Comparison of ENCODE assay signal across 9 mouse cellular contexts in genomic region chr2:90903398-90903797, GRCm38 (mm10). TPM values are rescaled to one million over a fixed set of nuclear protein-coding genes. Genes with fewer than 3 reads are reported as not detected.
DNase-seq lines count a peak whose midpoint lies in the region; ATAC-seq and TF ChIP-seq lines count a peak whose summit lies in the region.
"Had no signal": no experiment of that assay in that cellular context is flagged by ENCODE, and none has a peak within 500 bp of the region (broad histone marks: within the 10 kb centered on the region; RNA-seq: fewer than 3 reads in every experiment).

No protein-coding gene starts in this region.

- H3K27ac ChIP-seq in lung, postnatal 0 days (ENCODE audit: low read length), result peak overlapping the region; percentile 91; the same call in 1 of the 2 replicates
- peak overlapping the region; percentile 98 for H3K27ac ChIP-seq in forebrain, embryonic 10.5 days
- no peak overlapping the region for H3K27ac ChIP-seq in limb, embryonic 13.5 days
- no peak overlapping the region for H3K27ac ChIP-seq in stomach, embryonic 14.5 days (ENCODE audit: low read length)

- 0 out of 2 replicates have a peak, but pooled peaks have one; percentile 41 for ATAC-seq in lung, postnatal 0 days
- no peak for ATAC-seq in limb, embryonic 13.5 days (ENCODE audit: low FRiP score, low read depth)
- ATAC-seq in stomach, embryonic 14.5 days (ENCODE audit: insufficient number of reproducible peaks, insufficient read depth, low FRiP score, low read depth), result no peak

- TF ChIP-seq EP300 in lung, postnatal 0 days (IDR thresholded peaks at IDR 0.05), result no peak

- H3K4me1 ChIP-seq in lung, postnatal 0 days (ENCODE audit: insufficient read depth, low read depth, low read length), result peaks cover 11% of the 10 kb centered on the region; the same call in 1 of the 2 replicates
- peaks cover 38% of the 10 kb centered on the region for H3K4me1 ChIP-seq in forebrain, embryonic 10.5 days
- H3K4me1 ChIP-seq in limb, embryonic 13.5 days, result peaks cover 30% of the 10 kb centered on the region
- H3K4me1 ChIP-seq in stomach, embryonic 14.5 days (ENCODE audit: control insufficient read depth, insufficient read depth, low read length), result peaks cover 6% of the 10 kb centered on the region; the same call in 1 of the 2 replicates

- peak overlapping the region; percentile 93; the same call in 1 of the 2 replicates for H3K4me3 ChIP-seq in lung, postnatal 0 days (ENCODE audit: low read depth, low read length)
- peak overlapping the region; percentile 96 for H3K4me3 ChIP-seq in forebrain, embryonic 10.5 days
- peak overlapping the region; percentile 85 for H3K4me3 ChIP-seq in limb, embryonic 13.5 days
- peak overlapping the region; percentile 90 for H3K4me3 ChIP-seq in stomach, embryonic 14.5 days (ENCODE audit: low read depth, low read length)

- no peak for TF ChIP-seq CTCF in lung, postnatal 0 days (IDR thresholded peaks at IDR 0.05)

- no peaks in the 10 kb centered on the region for H3K36me3 ChIP-seq in lung, postnatal 0 days (ENCODE audit: insufficient read depth, low read length)
- H3K36me3 ChIP-seq in forebrain, embryonic 10.5 days (replicated peaks), result peaks cover 72% of the 10 kb centered on the region
- peaks cover 58% of the 10 kb centered on the region for H3K36me3 ChIP-seq in limb, embryonic 13.5 days
- H3K36me3 ChIP-seq in stomach, embryonic 14.5 days (ENCODE audit: control insufficient read depth, insufficient read depth, low read length), result peaks cover 29% of the 10 kb centered on the region

- H3K9me3 ChIP-seq in lung, postnatal 0 days (ENCODE audit: low read length), result no peaks in the 10 kb centered on the region
- no peaks in the 10 kb centered on the region for H3K9me3 ChIP-seq in forebrain, embryonic 10.5 days
- no peaks in the 10 kb centered on the region for H3K9me3 ChIP-seq in limb, embryonic 13.5 days
- no peaks in the 10 kb centered on the region for H3K9me3 ChIP-seq in stomach, embryonic 14.5 days (ENCODE audit: control insufficient read depth, low read depth, low read length)

- H3K4me2 ChIP-seq in lung, postnatal 0 days (replicated peaks; ENCODE audit: low read depth, low read length), result peak overlapping the region; percentile 74
- peak overlapping the region; percentile 80 for H3K4me2 ChIP-seq in limb, embryonic 13.5 days (replicated peaks)
- H3K4me2 ChIP-seq in stomach, embryonic 14.5 days (replicated peaks; ENCODE audit: low read depth, low read length), result peak overlapping the region; percentile 52

- no peak overlapping the region for H3K9ac ChIP-seq in lung, postnatal 0 days (replicated peaks; ENCODE audit: low read depth)
- H3K9ac ChIP-seq in limb, embryonic 13.5 days, result peak overlapping the region; percentile 93
- H3K9ac ChIP-seq in stomach, embryonic 14.5 days (replicated peaks; ENCODE audit: low read depth, low read length), result peak overlapping the region; percentile 97; the same call in 1 of the 2 replicates

- peak; percentile 77 for DNase-seq in lung, postnatal 0 days (ENCODE audit: low spot score)
- DNase-seq in lung, postnatal 14 days, result no peak
- DNase-seq in forebrain, embryonic 10.5 days (ENCODE audit: extremely low spot score, low spot score), result no peak
- no peak for DNase-seq in frontal cortex, adult 2 months (ENCODE audit: extremely low spot score in 1 of 2, low spot score in 1 of 2)
- DNase-seq in frontal cortex, postnatal 14 days (ENCODE audit: low spot score in 2 of 2), result no peak
- no peak for DNase-seq in layer of hippocampus, adult 9-10 months (ENCODE audit: low spot score)
- DNase-seq: thymus, postnatal 14 days had no signal

- 54% methylated on average over 2 of the region's 2 CpGs for WGBS in lung, postnatal 0 days
- 90% methylated on average over 2 of the region's 2 CpGs for WGBS in forebrain, embryonic 10.5 days
- 92% methylated on average over 2 of the region's 2 CpGs for WGBS in limb, embryonic 13.5 days
- 77% methylated on average over 2 of the region's 2 CpGs for WGBS in stomach, embryonic 14.5 days

- H3K27me3 ChIP-seq in lung, postnatal 0 days (replicated peaks; ENCODE audit: insufficient read depth, low read length), result no peaks in the 10 kb centered on the region
- no peaks in the 10 kb centered on the region for H3K27me3 ChIP-seq in forebrain, embryonic 10.5 days (ENCODE audit: poor library complexity, severe bottlenecking)
- H3K27me3 ChIP-seq in limb, embryonic 13.5 days, result no peaks in the 10 kb centered on the region
- H3K27me3 ChIP-seq in stomach, embryonic 14.5 days (ENCODE audit: control insufficient read depth, insufficient read depth, low read length), result no peaks in the 10 kb centered on the region

RNA-seq across cellular contexts. Expression of gene Kbtbd4, which starts 1.1 kb away (rescaled TPM):
- 18.1 and 21.3 TPM in 2 replicates for polyA plus RNA-seq in lung, postnatal 0 days (2015; fragmentation: Nextera tagmentation; extraction: Ambion mirVana)
- 59.1 and 61.4 TPM in 2 replicates for polyA plus RNA-seq in forebrain, embryonic 10.5 days (2016; fragmentation: Nextera tagmentation; extraction: Ambion mirVana)
- polyA plus RNA-seq in limb, embryonic 13.5 days (2015; fragmentation: Nextera tagmentation; extraction: Ambion mirVana), result 46.0 and 49.2 TPM in 2 replicates
- 30.3 and 37.0 TPM in 2 replicates for polyA plus RNA-seq in stomach, embryonic 14.5 days (2014; fragmentation: Nextera tagmentation; extraction: Ambion mirVana)
- 24.5 and 28.2 TPM in 2 replicates for polyA plus RNA-seq in frontal cortex, adult 2 months (2012; rRNA removed)

RNA-seq across cellular contexts. Expression of gene Ndufs3, which starts 1.2 kb away (rescaled TPM):
- 146 and 159 TPM in 2 replicates for polyA plus RNA-seq in lung, postnatal 0 days (2015; fragmentation: Nextera tagmentation; extraction: Ambion mirVana)
- 201 and 203 TPM in 2 replicates for polyA plus RNA-seq in forebrain, embryonic 10.5 days (2016; fragmentation: Nextera tagmentation; extraction: Ambion mirVana)
- 215 and 224 TPM in 2 replicates for polyA plus RNA-seq in limb, embryonic 13.5 days (2015; fragmentation: Nextera tagmentation; extraction: Ambion mirVana)
- 216 and 220 TPM in 2 replicates for polyA plus RNA-seq in stomach, embryonic 14.5 days (2014; fragmentation: Nextera tagmentation; extraction: Ambion mirVana)
- polyA plus RNA-seq in frontal cortex, adult 2 months (2012; rRNA removed), result 216 and 222 TPM in 2 replicates

RNA-seq across cellular contexts. Expression of gene C1qtnf4, which starts 17.7 kb away (rescaled TPM):
- 6.2 and 8.2 TPM in 2 replicates for polyA plus RNA-seq in lung, postnatal 0 days (2015; fragmentation: Nextera tagmentation; extraction: Ambion mirVana)
- polyA plus RNA-seq in forebrain, embryonic 10.5 days (2016; fragmentation: Nextera tagmentation; extraction: Ambion mirVana), result 3.1 and 3.4 TPM in 2 replicates
- polyA plus RNA-seq in limb, embryonic 13.5 days (2015; fragmentation: Nextera tagmentation; extraction: Ambion mirVana), result 26.8 and 27.0 TPM in 2 replicates
- 10.8 and 12.9 TPM in 2 replicates for polyA plus RNA-seq in stomach, embryonic 14.5 days (2014; fragmentation: Nextera tagmentation; extraction: Ambion mirVana)
- polyA plus RNA-seq in frontal cortex, adult 2 months (2012; rRNA removed), result 443 and 446 TPM in 2 replicates

RNA-seq across cellular contexts. Expression of gene Celf1, which starts 36.8 kb away (rescaled TPM):
- 35.1 and 37.5 TPM in 2 replicates for polyA plus RNA-seq in lung, postnatal 0 days (2015; fragmentation: Nextera tagmentation; extraction: Ambion mirVana)
- 156 and 161 TPM in 2 replicates for polyA plus RNA-seq in forebrain, embryonic 10.5 days (2016; fragmentation: Nextera tagmentation; extraction: Ambion mirVana)
- polyA plus RNA-seq in limb, embryonic 13.5 days (2015; fragmentation: Nextera tagmentation; extraction: Ambion mirVana), result 80.3 and 89.7 TPM in 2 replicates
- 71.0 and 75.1 TPM in 2 replicates for polyA plus RNA-seq in stomach, embryonic 14.5 days (2014; fragmentation: Nextera tagmentation; extraction: Ambion mirVana)
- 107 and 127 TPM in 2 replicates for polyA plus RNA-seq in frontal cortex, adult 2 months (2012; rRNA removed)

RNA-seq across cellular contexts. Expression of gene Mtch2, which starts 56.4 kb away (rescaled TPM):
- polyA plus RNA-seq in lung, postnatal 0 days (2015; fragmentation: Nextera tagmentation; extraction: Ambion mirVana), result 193 and 200 TPM in 2 replicates
- 245 and 249 TPM in 2 replicates for polyA plus RNA-seq in forebrain, embryonic 10.5 days (2016; fragmentation: Nextera tagmentation; extraction: Ambion mirVana)
- 200 and 206 TPM in 2 replicates for polyA plus RNA-seq in limb, embryonic 13.5 days (2015; fragmentation: Nextera tagmentation; extraction: Ambion mirVana)
- polyA plus RNA-seq in stomach, embryonic 14.5 days (2014; fragmentation: Nextera tagmentation; extraction: Ambion mirVana), result 226 and 234 TPM in 2 replicates
- polyA plus RNA-seq in frontal cortex, adult 2 months (2012; rRNA removed), result 137 and 149 TPM in 2 replicates

Comparison
In these comparisons a context has a peak if more than half of its experiments do, and no peak if none do; other contexts are left out.
1. H3K27ac ChIP-seq: peak in lung, postnatal 0 days (single experiment) and forebrain, embryonic 10.5 days (single experiment); none in limb, embryonic 13.5 days (single experiment) and stomach, embryonic 14.5 days (single experiment).
2. RNA of gene C1qtnf4, which starts 17.7 kb away (polyA plus RNA-seq): 443 to 446 TPM in frontal cortex, adult 2 months; 26.8 to 27.0 TPM in limb, embryonic 13.5 days, 10.8 to 12.9 TPM in stomach, embryonic 14.5 days, 6.2 to 8.2 TPM in lung, postnatal 0 days and 3.1 to 3.4 TPM in forebrain, embryonic 10.5 days; every median in the first group is over 10 times any median in the second.
3. Peak in every context shown above with its lines, with median percentiles within 50 percentile points of each other: H3K4me2 ChIP-seq and H3K4me3 ChIP-seq.